In genomic region chr12:118303066-118303465, GRCm38 (mm10) we compare ENCODE assay signal across 7 mouse cellular contexts. TPM values are rescaled to one million over a fixed set of nuclear protein-coding genes. Genes with fewer than 3 reads are reported as not detected.
A peak's percentile ranks its signal among the peaks of the same experiment; 100 is the strongest.
DNase-seq lines count a peak whose midpoint lies in the region; ATAC-seq lines count a peak whose summit lies in the region.

No protein-coding gene starts in this region.

- H3K4me1 ChIP-seq in megakaryocyte, embryonic 14.5 days = peaks cover 30% of the 10 kb centered on the region
- H3K4me1 ChIP-seq in limb, embryonic 11.5 days (ENCODE audit: control insufficient read depth, insufficient read depth, low read length) = peaks cover 14% of the 10 kb centered on the region
- H3K4me1 ChIP-seq in neural tube, embryonic 15.5 days = peaks cover 26% of the 10 kb centered on the region

- 93% methylated on average over 5 of the region's 5 CpGs for WGBS in limb, embryonic 11.5 days
- WGBS in neural tube, embryonic 15.5 days = 93% methylated on average over 5 of the region's 5 CpGs

- peaks cover 16% of the 10 kb centered on the region for H3K36me3 ChIP-seq in megakaryocyte, embryonic 14.5 days (replicated peaks; ENCODE audit: low read length)
- H3K36me3 ChIP-seq in limb, embryonic 11.5 days (ENCODE audit: control insufficient read depth, insufficient read depth, low read length) = no peaks in the 10 kb centered on the region
- H3K36me3 ChIP-seq in neural tube, embryonic 15.5 days = no peaks in the 10 kb centered on the region

- no peak for DNase-seq in limb, embryonic 11.5 days (ENCODE audit: low spot score)
- DNase-seq in B cell, adult 2 months = no peak
- no peak for DNase-seq in adrenal gland, adult 18-20 months (ENCODE audit: low spot score in 2 of 2)

- no peaks in the 10 kb centered on the region for H3K27me3 ChIP-seq in megakaryocyte, embryonic 14.5 days (replicated peaks)
- H3K27me3 ChIP-seq in limb, embryonic 11.5 days (ENCODE audit: control insufficient read depth, insufficient read depth, low read length) = no peaks in the 10 kb centered on the region
- H3K27me3 ChIP-seq in neural tube, embryonic 15.5 days (replicated peaks) = no peaks in the 10 kb centered on the region

- H3K27ac ChIP-seq in limb, embryonic 11.5 days (replicated peaks; ENCODE audit: low read depth, low read length) = no peak overlapping the region
- H3K27ac ChIP-seq in neural tube, embryonic 15.5 days (replicated peaks) = 0 out of 2 replicates have a peak overlapping the region, but pooled peaks have one; percentile 98

- ATAC-seq in megakaryocyte, adult 5-6 weeks (ENCODE audit: poor library complexity, severe bottlenecking) = no peak
- 0 out of 2 replicates have a peak, but pooled peaks have one; percentile 15 for ATAC-seq in erythroid progenitor cell, adult 5-6 weeks (replicated peaks; ENCODE audit: low FRiP score, poor library complexity, severe bottlenecking)
- ATAC-seq in limb, embryonic 11.5 days (ENCODE audit: insufficient number of reproducible peaks, low FRiP score, low TSS enrichment, low read depth) = no peak
- no peak for ATAC-seq in neural tube, embryonic 15.5 days (ENCODE audit: low FRiP score)

- H3K9me3 ChIP-seq in megakaryocyte, embryonic 14.5 days = no peaks in the 10 kb centered on the region
- no peaks in the 10 kb centered on the region for H3K9me3 ChIP-seq in limb, embryonic 11.5 days (ENCODE audit: control insufficient read depth, low read length)
- H3K9me3 ChIP-seq in neural tube, embryonic 15.5 days (replicated peaks) = no peaks in the 10 kb centered on the region

- no peak overlapping the region for H3K9ac ChIP-seq in limb, embryonic 11.5 days (ENCODE audit: low read length)
- no peak overlapping the region for H3K9ac ChIP-seq in neural tube, embryonic 15.5 days (replicated peaks)

- peak overlapping the region; percentile 52 for H3K4me2 ChIP-seq in limb, embryonic 11.5 days (ENCODE audit: low read depth, severe bottlenecking)
- peak overlapping the region; percentile 59 for H3K4me2 ChIP-seq in neural tube, embryonic 15.5 days

- H3K4me3 ChIP-seq in megakaryocyte, embryonic 14.5 days (replicated peaks) = peak overlapping the region; percentile 98
- no peak overlapping the region for H3K4me3 ChIP-seq in limb, embryonic 11.5 days (ENCODE audit: low read depth, low read length)
- H3K4me3 ChIP-seq in neural tube, embryonic 15.5 days (replicated peaks) = peak overlapping the region; percentile 76

RNA-seq across cellular contexts. Expression of gene Sp4, which starts 1.8 kb away (rescaled TPM):
- 2.6 TPM in 1 of 2 replicates, not detected in the other for polyA plus RNA-seq in megakaryocyte, embryonic 14.5 days (2012; ENCODE audit: insufficient read depth, low replicate concordance)
- 17.3 and 18.9 TPM in 2 replicates for total RNA-seq in megakaryocyte, adult 5-6 weeks (2015)
- 13.7 and 16.7 TPM in 2 replicates for total RNA-seq in megakaryocyte, adult 5-6 weeks (2017)
- 54.1 and 85.8 TPM in 2 replicates for total RNA-seq in erythroid progenitor cell, adult 5-6 weeks (2015; ENCODE audit: low replicate concordance)
- total RNA-seq in erythroid progenitor cell, adult 5-6 weeks (2017; ENCODE audit: low replicate concordance) = 47.2 and 53.8 TPM in 2 replicates
- 20.7 and 21.3 TPM in 2 replicates for polyA plus RNA-seq in limb, embryonic 11.5 days (2014; fragmentation: Nextera tagmentation; extraction: Ambion mirVana)
- 13.9 and 14.0 TPM in 2 replicates for polyA plus RNA-seq in neural tube, embryonic 15.5 days (2015; fragmentation: Nextera tagmentation; extraction: Ambion mirVana)
- total RNA-seq in adrenal gland, adult 18-20 months (2021) = 1 to 10 TPM; 5.0 to 6.1 TPM
